Mouse (Mus musculus) C2C12 (cell line): ENCODE results near the gene Sox13. TPM values are rescaled to one million over a fixed set of nuclear protein-coding genes. Genes with fewer than 3 reads are reported as not detected.
A peak's percentile ranks its signal among the peaks of the same experiment; 100 is the strongest.

Experiments used
- H3K27me3 ChIP-seq: one replicate; pipeline ENCODE4 v1.6.1; 2011; ENCODE audit not compliant: control insufficient read depth, insufficient read depth, insufficient read length
- H3K36me3 ChIP-seq: one replicate; pipeline ENCODE4 v1.6.1; 2011; ENCODE audit not compliant: control insufficient read depth, insufficient read depth
- H3K4me3 ChIP-seq: one replicate; pipeline ENCODE4 v1.5.1; 2011; ENCODE audit warnings: mild to moderate bottlenecking, control low read depth; ENCODE audit not compliant: poor library complexity, insufficient read depth, severe bottlenecking
- H3K79me2 ChIP-seq: one replicate; pipeline ENCODE4 v1.6.1; 2011; ENCODE audit not compliant: control insufficient read depth, insufficient read depth
- H3K79me3 ChIP-seq: one replicate; pipeline ENCODE4 v1.6.1; 2011; ENCODE audit warnings: low read depth, control low read depth
- H3ac ChIP-seq: one replicate; pipeline ENCODE3; 2011; ENCODE audit warnings: low read depth; ENCODE audit not compliant: control insufficient read depth, insufficient read length
- CEBPB ChIP-seq: IDR thresholded peaks from one replicate; pipeline ENCODE4 v1.6.1; 2011; ENCODE audit warnings: low read depth, mild to moderate bottlenecking, control low read depth, moderate library complexity
- CTCF ChIP-seq: IDR thresholded peaks from one replicate; pipeline ENCODE4 v1.5.1; 2011; ENCODE audit not compliant: control insufficient read depth, insufficient read depth, insufficient read length
- FOSL1 ChIP-seq: IDR thresholded peaks from one replicate; pipeline ENCODE4 v1.8.0; 2011; ENCODE audit warnings: mild to moderate bottlenecking, low read length; ENCODE audit not compliant: poor library complexity, insufficient read depth, severe bottlenecking
- MAX ChIP-seq: IDR thresholded peaks from one replicate; pipeline ENCODE4 v1.6.1; 2011; ENCODE audit warnings: mild to moderate bottlenecking, control low read depth
- MYOD1 ChIP-seq: IDR thresholded peaks from one replicate; pipeline ENCODE4 v1.6.1; 2011; ENCODE audit warnings: low read depth; ENCODE audit not compliant: control insufficient read depth, insufficient read length
- MYOG ChIP-seq: IDR thresholded peaks from one replicate; pipeline ENCODE4 v1.6.1; 2011; ENCODE audit not compliant: control insufficient read depth, insufficient read length; ENCODE audit errors: extremely low read depth
- USF1 ChIP-seq: IDR thresholded peaks from one replicate; pipeline ENCODE4 v1.6.1; 2011; ENCODE audit warnings: low read depth, mild to moderate bottlenecking, control low read depth, moderate library complexity
- polyA plus RNA-seq: library from polyadenylated mRNA; unstranded; fragments of >200 nt; fragmentation: generic; extraction: Trizol; gene quantifications from one replicate; pipeline ENCODE4 v1.2.1, GENCODE M21; 2012; ENCODE audit warnings: missing spikeins

The Sox13 gene
- polyA plus RNA-seq, 1 experiment, result 0.26 TPM

GRCm38 (mm10) chr1:133367606-133368488 is 56.3 kb downstream of the Sox13 start:
- Histone ChIP-seq H3K27me3 (peaks cover 92% of the 10 kb centered on the region), H3K79me3 (no peaks in the 10 kb centered on the region), H3K36me3 (no peaks in the 10 kb centered on the region), H3K79me2 (no peaks in the 10 kb centered on the region), H3ac (no peak overlapping the region), H3K4me3 (no peak overlapping the region)
- no peak for TF ChIP-seq MAX
- no peak for TF ChIP-seq MYOG
- no peak for TF ChIP-seq MYOD1
- TF ChIP-seq USF1, result no peak
- TF ChIP-seq CEBPB, result no peak
- no peak for TF ChIP-seq CTCF

GRCm38 (mm10) chr1:133366951-133367605 is 57.1 kb downstream of the Sox13 start:
- H3K79me2 ChIP-seq, result no peaks in the 10 kb centered on the region
- peaks cover 88% of the 10 kb centered on the region for H3K27me3 ChIP-seq
- no peaks in the 10 kb centered on the region for H3K79me3 ChIP-seq
- H3K36me3 ChIP-seq, result no peaks in the 10 kb centered on the region
- TF ChIP-seq MYOD1 (no peak), USF1 (no peak), FOSL1 (no peak), MAX (no peak), CEBPB (no peak), MYOG (no peak), CTCF (no peak)
- H3K4me3 ChIP-seq, result no peak overlapping the region
- H3ac ChIP-seq, result no peak overlapping the region

- H3K27me3 ChIP-seq, result peaks cover 76% of the 10 kb centered on the region
- H3ac ChIP-seq, result no peak overlapping the region
- H3K4me3 ChIP-seq, result no peak overlapping the region
- TF ChIP-seq USF1, result no peak
- TF ChIP-seq MYOD1, result no peak
- TF ChIP-seq FOSL1, result no peak
- no peak for TF ChIP-seq CTCF
- no peak for TF ChIP-seq MAX
- no peak for TF ChIP-seq MYOG
- no peak for TF ChIP-seq CEBPB
- H3K36me3 ChIP-seq, result no peaks in the 10 kb centered on the region
- H3K79me3 ChIP-seq, result no peaks in the 10 kb centered on the region
- H3K79me2 ChIP-seq, result no peaks in the 10 kb centered on the region
Observed at GRCm38 (mm10) chr1:133364890-133365289, 59.3 kb downstream of the Sox13 start.

DNA sequence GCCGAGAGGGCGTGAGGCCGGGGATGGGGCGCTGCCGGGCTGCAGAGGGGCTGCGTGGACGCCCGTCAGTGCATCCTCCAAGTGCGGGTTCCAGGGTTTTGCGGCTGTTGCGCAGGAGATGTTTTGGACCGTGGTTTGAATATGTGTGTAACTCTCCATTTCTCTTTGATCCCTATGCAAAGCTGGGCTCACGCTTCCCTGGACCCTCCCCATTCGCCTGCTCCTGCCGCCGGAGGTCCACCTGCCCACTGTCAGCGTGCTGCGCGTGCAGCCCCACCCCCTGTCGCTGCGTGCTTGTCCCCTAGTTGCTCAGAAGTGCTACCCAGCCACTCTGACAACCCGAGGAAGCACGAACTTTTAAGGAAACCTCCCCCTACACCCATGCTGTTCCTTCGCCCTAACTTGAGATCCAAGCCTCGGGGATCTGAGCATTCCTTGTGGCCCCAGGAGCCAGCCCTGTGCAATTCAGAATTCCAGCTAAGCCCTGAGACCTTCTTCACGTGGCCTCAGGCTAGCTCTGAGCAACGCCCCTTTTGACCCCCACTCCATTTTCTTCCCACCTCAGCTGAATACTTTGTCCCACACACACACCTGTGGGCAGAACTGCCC is 60.1 kb downstream of the Sox13 start:
- H3ac ChIP-seq, result no peak overlapping the region
- no peak for TF ChIP-seq MYOG
- no peak for TF ChIP-seq FOSL1
- no peak for TF ChIP-seq MYOD1
- no peak for TF ChIP-seq USF1
- no peak for TF ChIP-seq CTCF
- H3K36me3 ChIP-seq, result no peaks in the 10 kb centered on the region
- H3K27me3 ChIP-seq, result peaks cover 80% of the 10 kb centered on the region
- H3K79me3 ChIP-seq, result no peaks in the 10 kb centered on the region
- no peaks in the 10 kb centered on the region for H3K79me2 ChIP-seq
- no peak overlapping the region for H3K4me3 ChIP-seq

GRCm38 (mm10) chr1:133363276-133364021 is 60.7 kb downstream of the Sox13 start, which contains the start of gene Etnk2:
TSS of gene Etnk2 (plus strand) at chr1:133363572.
- Histone ChIP-seq H3ac (peak within 1 kb of the TSS; percentile 37), H3K4me3 (no peak within 1 kb of the TSS), H3K79me2 (no peaks in the 10 kb centered on the region), H3K79me3 (no peaks in the 10 kb centered on the region), H3K27me3 (peaks cover 80% of the 10 kb centered on the region), H3K36me3 (no peaks in the 10 kb centered on the region)
- TF ChIP-seq MYOG (no peak), CTCF (no peak), CEBPB (no peak), USF1 (no peak)
